Mouse (Mus musculus) kidney, embryonic 15.5 days (tissue): ENCODE data around the gene Lrig2. TPM values are rescaled to one million over a fixed set of nuclear protein-coding genes. Genes with fewer than 3 reads are reported as not detected.
A peak's percentile ranks its signal among the peaks of the same experiment; 100 is the strongest.

Source experiments
- ATAC-seq: fragments of 200-750 bp; cut with Nextera tagmentation; replicated peaks from 2 replicates; pipeline ENCODE4 v1.8.0; 2017; ENCODE audit warnings: moderate TSS enrichment; ENCODE audit not compliant: low FRiP score
- H3K27ac ChIP-seq: fragments of 300-500 bp; sonication (generic); 2 replicates; pipeline ENCODE4 v1.5.1; 2015; ENCODE audit warnings: mild to moderate bottlenecking, inconsistent platforms
- H3K27me3 ChIP-seq: fragments of 300-500 bp; sonication (generic); 2 replicates; pipeline ENCODE4 v1.6.1; 2015; ENCODE audit warnings: inconsistent platforms
- H3K36me3 ChIP-seq: fragments of 300-500 bp; sonication (generic); 2 replicates; pipeline ENCODE4 v1.6.1; 2015; ENCODE audit warnings: inconsistent platforms
- H3K4me1 ChIP-seq: fragments of 300-500 bp; sonication (generic); 2 replicates; pipeline ENCODE4 v1.6.1; 2015; ENCODE audit warnings: inconsistent platforms
- H3K4me2 ChIP-seq: fragments of 300-500 bp; sonication (generic); 2 replicates; pipeline ENCODE4 v1.6.1; 2015; ENCODE audit warnings: moderate library complexity, mild to moderate bottlenecking, inconsistent platforms
- H3K4me3 ChIP-seq: fragments of 300-500 bp; sonication (generic); replicated peaks from 2 replicates; pipeline ENCODE4 v1.5.1; 2015; ENCODE audit warnings: mild to moderate bottlenecking, inconsistent platforms
- H3K9ac ChIP-seq: fragments of 300-500 bp; sonication (generic); 2 replicates; pipeline ENCODE4 v1.6.1; 2015; ENCODE audit warnings: mild to moderate bottlenecking, inconsistent platforms
- H3K9me3 ChIP-seq: fragments of 300-500 bp; sonication (generic); replicated peaks from 2 replicates; pipeline ENCODE4 v1.6.1; 2016; ENCODE audit warnings: inconsistent platforms
- WGBS: fragments of 180-500 bp; shearing (Covaris S2); methylation state at CpG from one replicate; pipeline ENCODE4 v1.1.7; 2015; ENCODE audit warnings: mixed read lengths; 5-methylcytosine and 5-hydroxymethylcytosine counted together
- polyA plus RNA-seq: library from polyadenylated mRNA; unstranded; fragments of >200 nt; fragmentation: Nextera tagmentation; extraction: Ambion mirVana; gene quantifications from 2 replicates; pipeline ENCODE4 v1.2.1, GENCODE M21; 2015

Lrig2 gene
- 16.9 TPM in 2 replicates for polyA plus RNA-seq

DNA sequence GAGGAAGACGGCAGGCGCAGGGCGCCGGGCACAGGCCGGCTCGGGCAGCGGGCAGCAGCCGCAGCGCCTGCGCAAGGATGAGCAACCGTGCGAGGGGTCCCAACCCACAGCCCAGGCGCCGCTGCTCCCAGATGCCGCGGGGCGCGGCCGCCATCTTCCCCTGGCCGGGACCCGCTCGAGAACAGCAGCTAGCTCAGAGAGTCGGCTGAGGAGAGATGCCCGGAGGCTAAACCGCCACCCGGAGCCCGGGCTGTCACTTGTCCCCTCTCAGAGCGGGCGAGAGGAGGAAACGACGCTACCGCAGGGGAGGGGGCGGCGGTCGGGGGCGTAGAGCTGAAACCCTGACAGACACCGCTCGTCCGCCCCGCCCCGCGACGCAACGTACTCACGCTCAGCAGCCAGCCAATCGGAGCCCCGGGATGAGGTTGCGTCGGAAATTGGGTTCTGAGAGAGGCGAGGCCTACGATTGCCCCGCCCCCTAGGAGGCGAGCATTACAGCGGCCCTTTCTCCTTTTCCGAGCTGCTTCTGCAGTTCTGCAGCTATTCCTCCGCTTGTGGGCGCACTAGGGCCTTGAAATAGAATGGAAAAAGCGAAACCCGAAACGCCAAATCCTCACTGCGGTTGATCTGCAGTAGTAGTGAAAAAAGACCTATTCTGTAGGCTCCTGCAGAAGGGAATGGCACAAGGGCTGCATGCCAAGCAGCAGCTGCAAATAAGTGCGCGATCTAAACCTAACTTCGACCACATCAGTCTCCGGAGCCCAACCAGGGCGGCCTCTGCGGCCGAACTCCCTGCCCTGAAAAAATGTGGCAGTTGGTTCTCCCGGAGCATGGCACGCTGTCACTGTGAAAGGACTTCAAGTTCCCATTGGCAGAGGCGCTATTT, at the start of gene Lrig2:
TSS of gene Lrig2 (minus strand) at position 381 of the 886 bp plus-strand sequence.
- Histone ChIP-seq H3K9ac (peak within 1 kb of the TSS; percentile 87), H3K27ac (peak within 1 kb of the TSS; percentile 99), H3K4me3 (peak within 1 kb of the TSS; percentile 96), H3K36me3 (no peaks in the 10 kb centered on the region), H3K9me3 (no peaks in the 10 kb centered on the region), H3K4me2 (peak within 1 kb of the TSS; percentile 78), H3K4me1 (peaks cover 21% of the 10 kb centered on the region; the same call in 1 of the 2 replicates), H3K27me3 (no peaks in the 10 kb centered on the region)
- peak; percentile 99 for ATAC-seq
- under 1% methylated on average over 65 of the region's 71 CpGs for WGBS

DNA sequence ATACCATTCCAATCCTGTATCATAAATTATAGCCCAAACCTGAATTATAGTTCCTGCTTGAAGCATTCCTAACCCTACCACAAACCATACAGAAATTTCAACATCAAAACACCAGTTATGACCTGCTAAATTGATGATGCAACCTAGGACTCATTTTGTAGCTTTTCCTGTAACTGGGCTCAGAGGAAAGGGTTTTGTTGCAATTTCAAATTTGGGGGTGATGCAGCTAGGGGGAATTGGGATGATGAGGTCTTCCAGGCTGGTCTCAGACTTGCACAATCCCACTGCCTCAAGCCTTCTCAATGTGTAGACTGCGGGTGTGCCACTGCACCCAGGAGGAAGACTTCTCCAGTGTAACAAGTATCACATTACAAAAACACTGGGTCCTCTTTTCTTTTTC, 44.9 kb upstream of the Lrig2 start:
- Histone ChIP-seq H3K4me3 (no peak overlapping the region), H3K27me3 (no peaks in the 10 kb centered on the region)

DNA sequence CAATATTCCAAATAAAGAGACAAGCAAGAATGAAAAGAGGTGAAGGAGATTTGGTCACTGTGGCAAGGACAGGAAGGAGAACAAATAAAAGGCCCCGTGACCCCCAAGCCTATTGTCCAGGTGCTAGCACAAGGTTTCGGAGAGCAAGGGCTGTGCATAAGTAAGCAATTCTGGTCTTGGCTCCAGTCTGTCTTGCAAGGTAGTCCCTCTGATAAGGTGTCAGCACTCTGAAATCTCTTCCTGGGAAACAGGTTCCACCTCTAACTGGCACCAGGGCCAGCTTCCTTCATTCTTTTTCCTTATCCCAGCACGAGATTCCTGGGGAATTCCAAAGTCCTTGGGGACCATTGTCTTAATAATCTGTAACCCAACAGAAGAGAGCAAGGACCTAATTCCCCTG, 38.9 kb upstream of the Lrig2 start:
- WGBS: 74% methylated on average over 3 of the region's 3 CpGs
- Histone ChIP-seq H3K27me3 (no peaks in the 10 kb centered on the region), H3K4me2 (no peak overlapping the region), H3K36me3 (no peaks in the 10 kb centered on the region), H3K9me3 (no peaks in the 10 kb centered on the region), H3K4me3 (no peak overlapping the region), H3K27ac (no peak overlapping the region), H3K9ac (no peak overlapping the region), H3K4me1 (peaks cover 3% of the 10 kb centered on the region; the same call in 1 of the 2 replicates)
- no peak for ATAC-seq

More for the DNA sequence above, 44.9 kb upstream of the Lrig2 start:
- ATAC-seq: no peak
- no peaks in the 10 kb centered on the region for H3K9me3 ChIP-seq
- no peaks in the 10 kb centered on the region for H3K36me3 ChIP-seq
- WGBS: 86% methylated on average over 1 of the region's 1 CpGs
- no peak overlapping the region for H3K27ac ChIP-seq
- peaks cover 7% of the 10 kb centered on the region; the same call in 1 of the 2 replicates for H3K4me1 ChIP-seq
- H3K4me2 ChIP-seq: no peak overlapping the region
- no peak overlapping the region for H3K9ac ChIP-seq

DNA sequence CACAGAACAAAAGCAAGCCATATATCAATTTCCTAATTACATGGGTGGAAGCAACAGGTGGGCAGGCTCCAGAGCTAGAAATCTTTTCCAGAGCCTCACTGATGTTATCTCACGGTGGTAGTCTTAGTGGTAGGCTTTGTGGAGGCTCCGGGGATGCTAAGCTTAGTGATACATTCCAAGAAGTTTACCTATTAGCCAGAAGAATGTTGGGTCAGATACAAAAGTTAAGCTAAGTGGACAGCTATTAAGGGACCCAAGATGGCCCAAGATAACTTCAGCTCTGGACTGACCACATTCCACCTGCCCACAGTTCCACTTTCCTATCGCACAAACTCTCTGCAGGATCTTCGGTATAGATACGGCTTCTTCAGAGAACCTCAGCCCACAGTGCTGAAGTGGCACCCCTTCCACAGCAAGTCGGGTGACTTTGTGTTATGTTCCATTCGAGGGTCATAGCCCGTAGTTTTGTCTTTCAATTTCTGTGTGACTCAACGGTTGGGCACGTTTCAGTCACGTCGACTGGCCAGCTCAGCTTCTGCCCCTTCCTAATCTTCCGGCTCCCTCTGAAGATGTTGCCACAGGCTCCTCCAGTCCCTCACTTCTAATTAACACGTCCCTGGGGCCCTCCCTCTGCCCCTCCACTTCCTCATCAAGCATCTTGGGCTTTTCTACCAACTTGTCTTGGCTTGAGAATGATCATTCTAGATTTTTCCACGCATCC, 36.8 kb upstream of the Lrig2 start:
- no peak for ATAC-seq
- H3K9ac ChIP-seq: no peak overlapping the region
- no peaks in the 10 kb centered on the region for H3K4me1 ChIP-seq
- WGBS: 56% methylated on average over 15 of the region's 15 CpGs
- no peak overlapping the region for H3K27ac ChIP-seq
- H3K27me3 ChIP-seq: no peaks in the 10 kb centered on the region
- no peaks in the 10 kb centered on the region for H3K36me3 ChIP-seq
- no peak overlapping the region for H3K4me3 ChIP-seq
- H3K9me3 ChIP-seq: no peaks in the 10 kb centered on the region
- no peak overlapping the region for H3K4me2 ChIP-seq

DNA sequence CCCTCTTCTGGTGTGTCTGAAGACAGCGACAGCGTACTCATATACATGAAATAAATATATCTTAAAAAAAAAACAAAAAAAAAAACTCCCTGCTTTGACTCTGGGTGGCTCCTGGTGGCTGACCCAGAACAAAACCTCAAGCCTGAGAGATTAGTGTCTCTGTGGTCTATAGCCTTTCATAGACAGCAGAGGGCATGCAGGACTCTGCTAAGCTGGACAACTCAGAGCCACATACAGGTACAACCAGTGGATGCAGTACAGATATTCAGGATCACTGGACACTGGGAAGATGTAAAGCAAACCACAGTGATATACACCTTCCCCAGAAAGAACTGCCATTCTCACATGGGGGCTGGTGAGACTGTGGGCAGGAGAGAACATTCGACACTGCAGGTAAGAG, 32.1 kb upstream of the Lrig2 start:
- ATAC-seq: no peak
- WGBS: 79% methylated on average over 3 of the region's 3 CpGs

DNA sequence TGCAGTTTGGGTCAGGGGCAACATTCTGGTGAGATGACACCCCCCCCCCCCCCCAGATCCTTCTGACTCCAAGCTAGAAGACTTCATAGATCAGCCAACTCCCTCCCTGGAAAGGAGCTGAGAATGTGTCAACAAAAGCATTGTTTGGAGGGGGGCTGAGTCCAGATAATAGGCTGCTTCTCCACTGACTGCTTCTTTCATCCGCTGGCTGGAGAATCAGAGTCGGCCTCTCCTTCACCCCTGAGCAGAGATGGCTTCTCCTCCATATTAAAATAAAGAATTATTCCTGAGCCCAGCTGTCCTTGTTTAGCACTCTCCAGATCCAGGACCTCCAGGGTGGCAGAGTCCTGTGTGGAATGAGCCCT, 30.3 kb upstream of the Lrig2 start:
- Histone ChIP-seq H3K4me1 (peaks cover 23% of the 10 kb centered on the region), H3K4me3 (no peak overlapping the region), H3K36me3 (no peaks in the 10 kb centered on the region), H3K27ac (peak overlapping the region; percentile 75), H3K9me3 (no peaks in the 10 kb centered on the region), H3K9ac (no peak overlapping the region), H3K27me3 (no peaks in the 10 kb centered on the region), H3K4me2 (peak overlapping the region; percentile 60)
- ATAC-seq: no peak
- WGBS: 16% methylated on average over 2 of the region's 2 CpGs

More for the DNA sequence above, 32.1 kb upstream of the Lrig2 start:
- H3K36me3 ChIP-seq: no peaks in the 10 kb centered on the region
- H3K4me3 ChIP-seq: no peak overlapping the region
- no peak overlapping the region for H3K27ac ChIP-seq
- no peaks in the 10 kb centered on the region for H3K9me3 ChIP-seq
- H3K4me2 ChIP-seq: no peak overlapping the region
- no peak overlapping the region for H3K9ac ChIP-seq
- H3K27me3 ChIP-seq: no peaks in the 10 kb centered on the region
- H3K4me1 ChIP-seq: peaks cover 23% of the 10 kb centered on the region

DNA sequence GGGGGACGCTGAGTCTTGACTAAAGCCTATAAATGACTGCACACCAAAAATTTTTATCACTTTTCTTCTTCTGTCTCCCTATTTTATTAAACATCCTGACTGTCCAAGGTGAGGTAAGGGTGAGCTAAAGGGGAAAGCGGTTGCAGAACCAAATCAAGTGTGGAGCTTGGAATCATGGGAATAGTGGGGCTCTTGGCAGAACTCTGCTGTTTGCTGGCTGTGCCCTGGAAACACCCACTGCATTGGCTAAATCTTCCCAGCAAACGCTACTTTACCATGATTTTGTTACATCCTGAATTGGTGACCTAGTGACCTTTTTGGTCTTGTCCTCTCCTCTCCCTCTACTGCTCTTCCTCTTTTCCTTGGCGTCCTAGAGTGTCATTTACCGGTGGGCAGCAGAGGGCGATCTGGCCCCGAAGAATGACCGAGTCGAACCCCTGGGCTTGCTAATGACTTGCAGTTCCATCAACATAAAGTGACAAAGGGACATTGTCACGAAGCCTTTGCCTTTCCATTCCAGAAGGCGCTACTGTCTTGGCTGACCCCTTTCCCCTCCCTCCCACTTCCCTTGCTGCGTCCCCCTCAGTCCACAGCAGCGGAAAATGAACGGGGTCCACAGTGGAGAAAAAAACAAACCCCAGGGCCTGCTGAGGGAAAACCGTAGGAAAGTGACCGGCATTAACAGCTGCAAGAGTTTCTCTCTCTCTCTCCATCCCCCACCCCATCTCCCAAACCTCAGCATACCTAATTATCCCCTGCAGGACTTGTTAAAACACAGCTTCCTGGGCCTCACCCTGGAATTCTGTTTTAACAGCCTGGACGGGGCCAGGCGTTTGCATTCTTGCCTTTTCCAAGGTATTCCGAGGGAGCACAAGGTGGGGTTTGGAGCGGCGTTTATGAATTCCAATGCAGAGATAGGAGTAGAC, 29.7 kb upstream of the Lrig2 start:
- Histone ChIP-seq H3K4me1 (peaks cover 23% of the 10 kb centered on the region), H3K9ac (no peak overlapping the region; the same call in 1 of the 2 replicates), H3K27me3 (no peaks in the 10 kb centered on the region), H3K36me3 (no peaks in the 10 kb centered on the region), H3K9me3 (no peaks in the 10 kb centered on the region), H3K4me2 (peak overlapping the region; percentile 60), H3K4me3 (peak overlapping the region; percentile 28), H3K27ac (peak overlapping the region; percentile 75)
- peak; percentile 83 for ATAC-seq
- 4% methylated on average over 21 of the region's 21 CpGs for WGBS

DNA sequence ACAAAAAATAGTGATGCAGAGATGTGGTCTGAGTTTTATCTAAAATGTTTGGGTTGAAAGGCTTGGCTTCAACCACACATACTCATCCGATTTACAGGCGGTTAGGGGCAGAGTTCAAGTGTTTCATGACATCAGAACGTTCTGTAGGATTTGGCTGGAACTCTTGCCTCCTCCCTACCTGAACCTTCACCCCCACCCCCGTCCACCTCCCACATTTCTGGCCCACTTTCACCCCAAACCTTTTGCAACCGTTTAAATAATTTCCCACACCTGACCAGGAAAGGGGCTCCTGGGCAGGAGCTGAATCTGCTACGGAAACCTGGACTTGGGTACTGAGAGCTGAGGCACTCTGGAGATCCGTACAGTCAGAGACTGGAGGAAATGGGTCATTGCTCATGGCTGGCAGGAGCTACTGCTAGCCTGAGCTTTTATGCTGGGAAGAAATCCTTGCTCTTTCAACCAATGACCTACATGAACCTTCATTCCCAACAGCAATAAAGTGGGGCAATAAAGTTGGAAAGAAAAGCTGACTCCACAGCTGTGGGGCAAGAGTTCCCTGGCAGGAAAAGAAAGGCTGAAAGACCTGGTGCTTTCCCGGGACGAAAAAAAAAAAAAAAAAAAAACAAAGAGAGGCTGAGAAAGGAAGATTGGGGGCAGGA, 28.9 kb upstream of the Lrig2 start:
- Histone ChIP-seq H3K4me3 (peak overlapping the region; percentile 28; the same call in 1 of the 2 replicates), H3K36me3 (no peaks in the 10 kb centered on the region), H3K9me3 (no peaks in the 10 kb centered on the region), H3K27ac (peak overlapping the region; percentile 75), H3K27me3 (no peaks in the 10 kb centered on the region), H3K4me1 (peaks cover 23% of the 10 kb centered on the region), H3K4me2 (peak overlapping the region; percentile 60), H3K9ac (peak overlapping the region; percentile 2; the same call in 1 of the 2 replicates)
- ATAC-seq: peak; percentile 34
- WGBS: 17% methylated on average over 9 of the region's 9 CpGs

DNA sequence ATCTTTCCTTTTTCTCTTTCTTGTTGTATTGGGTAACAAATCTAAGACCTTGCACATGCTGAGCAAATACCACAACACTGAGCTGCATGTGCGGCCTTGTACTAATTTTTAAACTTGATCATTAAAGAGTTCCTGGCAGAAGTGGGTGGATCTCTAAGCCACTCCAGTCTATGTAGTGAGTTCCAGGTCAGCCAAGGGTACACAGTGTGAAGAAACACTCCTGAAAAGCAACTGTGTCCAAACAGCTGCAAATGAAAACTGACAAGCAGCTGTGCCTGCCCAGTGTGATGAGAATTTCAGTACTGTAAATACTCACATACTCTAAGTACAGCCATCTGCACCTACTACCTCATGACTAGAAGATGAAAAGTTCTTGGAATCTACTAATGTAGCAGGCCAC, 21.5 kb upstream of the Lrig2 start:
- Histone ChIP-seq H3K27ac (no peak overlapping the region), H3K4me2 (no peak overlapping the region), H3K27me3 (no peaks in the 10 kb centered on the region), H3K9ac (no peak overlapping the region), H3K4me1 (no peaks in the 10 kb centered on the region), H3K4me3 (no peak overlapping the region), H3K9me3 (no peaks in the 10 kb centered on the region), H3K36me3 (no peaks in the 10 kb centered on the region)
- WGBS: 84% methylated on average over 1 of the region's 1 CpGs
- no peak for ATAC-seq

DNA sequence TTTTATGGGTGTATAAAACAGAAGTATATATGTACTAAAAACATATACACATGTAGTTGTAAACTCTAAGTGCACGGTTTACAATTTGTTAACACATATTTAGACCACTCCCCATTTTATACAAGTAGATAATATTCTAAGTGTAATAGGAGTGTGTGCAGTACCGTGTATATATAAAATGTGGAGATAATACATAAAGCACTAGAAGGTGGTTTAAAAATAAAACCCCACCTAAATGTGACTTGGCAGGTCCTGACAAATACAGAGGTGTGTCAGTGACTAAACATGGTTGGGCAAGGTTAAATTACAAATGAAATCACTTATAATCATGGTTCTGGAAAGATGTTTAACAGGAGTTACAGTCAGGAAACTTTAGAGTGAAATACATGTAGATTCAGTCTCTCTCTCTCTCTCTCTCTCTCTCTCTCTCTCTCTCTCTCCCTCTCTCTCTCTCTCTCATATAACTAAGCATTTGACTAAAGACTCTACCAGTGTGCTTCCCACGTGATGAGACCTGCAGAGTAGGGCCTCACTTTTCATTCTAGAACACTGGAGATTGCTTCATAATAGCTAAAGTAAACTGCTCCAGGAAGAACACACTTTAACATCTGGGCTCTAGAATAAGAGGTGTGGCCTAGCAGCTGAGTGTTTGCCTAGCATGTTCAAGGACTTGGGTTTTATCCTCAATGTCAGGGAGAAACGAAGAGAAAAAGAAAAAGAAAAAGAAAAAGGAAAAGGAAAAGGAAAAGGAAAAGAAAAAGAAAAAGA, 14.6 kb upstream of the Lrig2 start:
- H3K9ac ChIP-seq: no peak overlapping the region
- H3K27ac ChIP-seq: no peak overlapping the region
- H3K4me3 ChIP-seq: no peak overlapping the region
- no peaks in the 10 kb centered on the region for H3K9me3 ChIP-seq
- 74% methylated on average over 4 of the region's 4 CpGs for WGBS
- no peaks in the 10 kb centered on the region for H3K36me3 ChIP-seq
- no peak for ATAC-seq
- no peaks in the 10 kb centered on the region for H3K27me3 ChIP-seq
- peaks cover 15% of the 10 kb centered on the region for H3K4me1 ChIP-seq
- H3K4me2 ChIP-seq: no peak overlapping the region
